Mouse (Mus musculus) heart, adult 2 months (tissue): ENCODE data around the gene Arrdc3. TPM values are rescaled to one million over a fixed set of nuclear protein-coding genes. Genes with fewer than 3 reads are reported as not detected.

Experiments used
- DNase-seq, 2 experiments: peaks; one replicate each; pipeline ENCODE4 v3.0.0; 2021
- H3K27ac ChIP-seq: fragments of 200-600 bp; 2 replicates; pipeline ENCODE4 v1.8.1; 2022
- H3K27me3 ChIP-seq: fragments of 200-500 bp; 2 replicates; pipeline ENCODE4 v1.6.1; 2012; ENCODE audit warnings: mild to moderate bottlenecking, low read length, inconsistent platforms, mixed read lengths; ENCODE audit not compliant: control insufficient read depth, insufficient read depth
- H3K36me3 ChIP-seq: fragments of 200-500 bp; 2 replicates; pipeline ENCODE4 v1.6.1; 2012; ENCODE audit warnings: low read length, inconsistent platforms; ENCODE audit not compliant: control insufficient read depth, insufficient read depth
- H3K4me1 ChIP-seq: fragments of 200-500 bp; 2 replicates; pipeline ENCODE4 v1.6.1; 2011; ENCODE audit warnings: low read length; ENCODE audit not compliant: control insufficient read depth, insufficient read depth
- H3K4me3 ChIP-seq: fragments of 200-600 bp; 2 replicates; pipeline ENCODE4 v1.8.1; 2022
- H3K79me2 ChIP-seq: fragments of 200-500 bp; replicated peaks from 2 replicates; pipeline ENCODE4 v1.6.1; 2012; ENCODE audit warnings: mild to moderate bottlenecking, inconsistent platforms, low read length, moderate library complexity, mixed read lengths; ENCODE audit not compliant: control insufficient read depth, insufficient read depth
- H3K9ac ChIP-seq: fragments of 200-500 bp; 2 replicates; pipeline ENCODE4 v1.6.1; 2012; ENCODE audit warnings: low read depth, mild to moderate bottlenecking, control low read depth, inconsistent platforms, low read length, mixed read lengths
- CTCF ChIP-seq: fragments of 200-600 bp; IDR thresholded peaks from 2 replicates; pipeline ENCODE4 v1.8.1; 2022; ENCODE audit warnings: antibody characterized with exemption, mild to moderate bottlenecking, moderate library complexity
- EP300 ChIP-seq: fragments of 200-500 bp; IDR thresholded peaks from 2 replicates; pipeline ENCODE4 v1.6.1; 2011; ENCODE audit warnings: low read depth, low read length, control low read depth; ENCODE audit not compliant: insufficient read depth
- POLR2A ChIP-seq: fragments of 200-500 bp; IDR thresholded peaks from 2 replicates; pipeline ENCODE4 v1.6.1; 2011; ENCODE audit warnings: mild to moderate bottlenecking, low read depth, low read length, control low read depth; ENCODE audit not compliant: insufficient read depth
- WGBS: fragments of 180-500 bp; shearing (Covaris S2); methylation state at CpG from one replicate; pipeline ENCODE4 v1.1.7; 2018; 5-methylcytosine and 5-hydroxymethylcytosine counted together
- intact Hi-C: fragments of 180-260 bp; cut with DNase I; formaldehyde crosslinking; loops from one replicate; pipeline ENCODE4 v1.15.1; 2025
- polyA plus RNA-seq: library from polyadenylated mRNA; depleted of rRNA; stranded (reverse); fragments of >200 nt; gene quantifications from 2 replicates; pipeline ENCODE4 v1.2.3, GENCODE M21; 2012
- total RNA-seq, 2 experiments: library from RNA; stranded (reverse); gene quantifications; 2 replicates each; pipeline ENCODE4 v1.2.3; 2021

Arrdc3 gene
- total and polyA plus RNA-seq, 3 experiments = 25.8 to 30.5 (median 29.3) TPM

DNA sequence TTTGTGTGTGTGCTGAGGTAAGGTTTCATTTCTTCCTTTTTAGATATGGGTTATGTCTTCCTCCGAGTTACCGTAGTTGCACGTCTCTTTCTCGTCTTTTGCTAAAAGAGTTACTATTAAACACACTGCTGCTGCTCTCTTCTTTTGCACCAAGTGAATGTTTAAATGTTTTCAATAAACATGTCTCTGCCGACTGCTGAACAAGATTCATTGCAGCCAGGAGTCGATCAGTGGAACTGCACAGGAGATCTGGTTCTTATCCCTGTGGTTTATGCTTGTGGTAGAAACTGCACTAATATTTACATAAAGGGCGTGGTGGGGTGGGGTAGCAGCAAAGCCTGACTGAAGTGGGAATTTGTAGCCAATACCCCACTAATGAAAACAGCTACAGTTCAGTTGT lies 45.0 kb downstream of the Arrdc3 start:
- no peak for DNase-seq
- Histone ChIP-seq H3K27ac (no peak overlapping the region), H3K9ac (no peak overlapping the region), H3K36me3 (no peaks in the 10 kb centered on the region), H3K79me2 (no peaks in the 10 kb centered on the region), H3K4me1 (no peaks in the 10 kb centered on the region), H3K4me3 (no peak overlapping the region), H3K27me3 (no peaks in the 10 kb centered on the region)
- TF ChIP-seq POLR2A = no peak
- TF ChIP-seq EP300 = no peak
- TF ChIP-seq CTCF = no peak
- whole genome bisulfite sequencing = 69% methylated on average over 7 of the region's 7 CpGs
- intact Hi-C loops = no loop called here

DNA sequence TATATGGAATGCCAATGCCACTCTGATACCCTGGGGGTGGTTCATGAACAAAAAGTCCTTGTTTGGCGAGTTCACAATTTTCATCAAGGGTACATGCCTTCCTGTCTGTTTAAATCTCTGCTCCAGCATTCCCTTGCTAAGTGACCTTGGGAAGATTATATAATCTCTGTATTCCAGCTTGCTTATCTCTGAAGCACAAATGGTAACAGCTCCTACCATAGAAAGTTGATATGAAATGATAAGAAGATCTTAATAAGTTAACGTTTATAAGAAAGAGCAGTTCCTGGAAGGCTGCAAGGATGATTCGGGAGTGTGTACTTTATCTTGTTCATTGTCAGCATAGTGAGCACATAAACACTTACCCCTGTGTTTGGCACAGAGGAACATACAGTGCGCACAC lies 46.8 kb downstream of the Arrdc3 start:
- intact Hi-C loops = no loop called here

DNA sequence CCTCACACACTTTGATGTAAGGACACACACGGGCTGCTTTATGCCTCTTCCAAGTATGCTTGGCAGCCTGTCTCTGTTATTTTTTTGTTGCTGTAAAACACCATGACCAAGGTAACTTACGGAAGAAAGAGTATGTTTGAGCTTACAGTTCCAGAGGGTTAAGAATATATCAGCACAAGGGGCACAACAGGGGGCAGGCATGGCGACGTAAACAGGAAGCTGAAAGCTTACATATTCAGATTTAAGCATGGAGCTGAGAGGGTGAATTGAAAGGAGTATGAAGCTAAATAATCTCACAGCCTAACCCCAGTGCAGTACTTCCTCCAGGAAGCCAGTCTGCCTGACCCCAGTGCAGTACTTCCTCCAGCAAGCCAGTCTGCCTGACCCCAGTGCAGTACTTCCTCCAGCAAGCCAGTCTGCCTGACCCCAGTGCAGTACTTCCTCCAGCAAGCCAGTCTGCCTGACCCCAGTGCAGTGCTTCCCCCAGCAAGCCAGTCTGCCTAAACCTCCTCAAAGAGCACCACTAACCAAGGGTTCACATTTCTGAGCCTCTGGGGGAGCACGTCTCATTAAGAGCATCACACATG lies 49.7 kb downstream of the Arrdc3 start:
- 61% methylated on average over 5 of the region's 5 CpGs for WGBS
- intact Hi-C loops = no loop called here
- TF ChIP-seq POLR2A (no peak), CTCF (no peak), EP300 (no peak)
- no peak overlapping the region for H3K9ac ChIP-seq
- no peaks in the 10 kb centered on the region for H3K4me1 ChIP-seq
- H3K36me3 ChIP-seq = no peaks in the 10 kb centered on the region
- H3K4me3 ChIP-seq = no peak overlapping the region
- H3K79me2 ChIP-seq = no peaks in the 10 kb centered on the region
- DNase-seq = peak in 1 of 2 experiments; percentile 19
- H3K27me3 ChIP-seq = no peaks in the 10 kb centered on the region
- no peak overlapping the region for H3K27ac ChIP-seq

More for the DNA sequence above, 46.8 kb downstream of the Arrdc3 start:
- no peak for TF ChIP-seq CTCF
- no peak for TF ChIP-seq EP300
- TF ChIP-seq POLR2A = no peak
- H3K79me2 ChIP-seq = no peaks in the 10 kb centered on the region
- H3K9ac ChIP-seq = no peak overlapping the region
- H3K27me3 ChIP-seq = no peaks in the 10 kb centered on the region
- H3K27ac ChIP-seq = no peak overlapping the region
- no peak overlapping the region for H3K4me3 ChIP-seq
- H3K4me1 ChIP-seq = no peaks in the 10 kb centered on the region
- 66% methylated on average over 4 of the region's 4 CpGs for WGBS
- H3K36me3 ChIP-seq = no peaks in the 10 kb centered on the region
- no peak for DNase-seq

DNA sequence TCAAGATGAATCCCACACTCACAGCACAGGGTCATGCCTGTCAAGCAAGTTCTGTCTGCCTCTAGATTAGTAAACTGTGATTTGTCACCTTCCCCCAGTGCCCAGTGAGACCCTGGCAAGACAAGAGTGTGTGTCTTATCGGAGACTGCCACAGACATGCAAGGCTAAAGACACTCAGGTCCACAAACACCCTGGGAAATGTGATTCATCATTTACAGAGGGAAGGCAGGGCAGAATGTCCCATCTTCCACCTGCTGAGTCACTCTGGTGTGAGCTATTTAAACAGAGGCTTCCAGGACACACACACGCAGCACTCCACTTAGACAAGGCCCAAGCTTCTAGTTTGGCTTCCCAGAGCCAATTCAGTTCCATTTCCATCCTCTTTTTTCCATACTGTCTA lies 53.2 kb downstream of the Arrdc3 start:
- TF ChIP-seq POLR2A = no peak
- TF ChIP-seq EP300 = no peak
- no peak for TF ChIP-seq CTCF
- Histone ChIP-seq H3K27ac (peak overlapping the region; percentile 36; the same call in 1 of the 2 replicates), H3K27me3 (no peaks in the 10 kb centered on the region), H3K4me3 (no peak overlapping the region), H3K4me1 (peaks cover 8% of the 10 kb centered on the region), H3K9ac (no peak overlapping the region), H3K79me2 (no peaks in the 10 kb centered on the region), H3K36me3 (peaks cover 10% of the 10 kb centered on the region)
- intact Hi-C loops = no loop called here
- peak in 1 of 2 experiments; percentile 27 for DNase-seq
- WGBS = 55% methylated on average over 2 of the region's 2 CpGs

DNA sequence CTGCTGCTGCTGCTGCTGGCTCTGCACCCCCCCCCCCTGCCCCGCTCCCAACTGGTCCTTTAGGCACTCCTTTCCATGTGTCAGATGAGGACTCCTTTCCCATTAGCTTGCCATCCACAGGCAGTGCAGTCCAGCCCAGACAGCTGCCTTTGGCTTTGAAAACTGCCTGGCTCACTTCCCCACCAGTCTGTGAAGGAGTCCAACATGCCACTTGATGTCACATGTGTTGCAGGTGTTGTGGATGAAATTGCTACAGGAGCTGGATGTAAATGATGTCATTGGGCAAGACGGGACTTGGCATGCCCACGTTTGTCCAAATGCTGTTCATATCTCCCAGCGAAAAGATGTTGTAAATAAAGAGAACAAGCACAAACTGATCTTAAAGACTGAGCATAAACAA lies 56.0 kb downstream of the Arrdc3 start:
- WGBS = 63% methylated on average over 4 of the region's 4 CpGs
- no peak overlapping the region for H3K9ac ChIP-seq
- peak overlapping the region; percentile 4; the same call in 1 of the 2 replicates for H3K27ac ChIP-seq
- H3K4me3 ChIP-seq = no peak overlapping the region
- no peaks in the 10 kb centered on the region for H3K79me2 ChIP-seq
- DNase-seq = peak; percentile 45 to 68
- intact Hi-C loops = no loop called here
- H3K4me1 ChIP-seq = peaks cover 8% of the 10 kb centered on the region
- TF ChIP-seq CTCF (no peak), EP300 (0 out of 2 replicates have a peak, but pooled peaks have one; percentile 24)
- no peaks in the 10 kb centered on the region for H3K27me3 ChIP-seq
- peaks cover 10% of the 10 kb centered on the region for H3K36me3 ChIP-seq

DNA sequence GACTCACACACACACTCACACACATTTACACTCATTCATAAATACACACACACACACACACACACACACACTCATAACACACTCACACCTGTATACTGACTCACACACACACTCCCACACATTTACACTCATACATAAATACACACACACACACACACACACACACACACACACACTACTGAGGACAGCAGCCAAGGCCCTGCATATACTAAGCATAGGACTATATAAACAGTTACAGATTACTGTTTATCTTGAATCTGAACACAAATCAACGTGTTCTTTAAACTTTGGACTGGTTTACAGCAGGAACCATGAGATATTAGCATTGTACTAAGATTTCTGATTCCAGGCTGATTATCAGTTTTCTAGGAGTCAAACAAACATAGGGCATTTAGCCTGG lies 56.7 kb downstream of the Arrdc3 start:
- intact Hi-C loops = loop anchor here (2.0 to 5.0 kb wide), 3 partner anchors 57 to 197 kb away; partner anchors contain the start of gene Arrdc3
- H3K36me3 ChIP-seq = peaks cover 10% of the 10 kb centered on the region
- 20% methylated on average over 1 of the region's 1 CpGs for WGBS
- no peak for DNase-seq
- no peaks in the 10 kb centered on the region for H3K27me3 ChIP-seq
- peaks cover 8% of the 10 kb centered on the region for H3K4me1 ChIP-seq
- TF ChIP-seq EP300 (no peak), POLR2A (no peak)
- H3K9ac ChIP-seq = no peak overlapping the region
- H3K27ac ChIP-seq = peak overlapping the region; percentile 79
- H3K4me3 ChIP-seq = no peak overlapping the region
- H3K79me2 ChIP-seq = no peaks in the 10 kb centered on the region
